Mouse (Mus musculus) stomach, postnatal 0 days (tissue): ENCODE data around the gene Clmp.

Experiments
- CTCF ChIP-seq: IDR thresholded peaks from 2 replicates; pipeline ENCODE4 v1.5.1; 2016; ENCODE audit warnings: antibody characterized with exemption, low read depth, mild to moderate bottlenecking, moderate library complexity
- EP300 ChIP-seq: optimal IDR thresholded peaks from 2 replicates; pipeline ENCODE3; 2016; ENCODE audit warnings: antibody characterized with exemption

DNA sequence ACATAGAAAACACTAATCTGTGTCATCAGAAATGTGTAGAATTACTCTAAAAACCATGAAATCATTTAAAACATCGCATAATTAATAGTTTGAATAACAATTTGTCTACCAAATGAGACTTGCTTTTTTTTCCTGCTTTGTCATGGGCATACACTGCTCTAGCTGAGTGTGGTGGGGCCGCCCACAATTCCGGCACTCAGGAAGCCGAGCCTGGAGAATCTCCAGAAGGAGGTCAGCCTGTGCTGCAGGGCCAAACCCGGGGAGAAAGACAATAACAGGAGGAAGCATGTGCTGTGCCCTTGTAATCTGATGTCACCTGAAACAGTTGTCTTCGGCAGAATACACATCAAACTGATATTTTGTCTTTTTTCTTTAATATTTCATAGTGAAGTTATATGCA lies 139.8 kb downstream of the Clmp start:
- TF ChIP-seq CTCF (no peak), EP300 (no peak)
